Mouse (Mus musculus): ENCODE measurements around the gene Cebpb.

- TF ChIP-seq CTCF (IDR thresholded peaks at IDR 0.05; ENCODE audit: extremely low read depth, insufficient read depth, insufficient read length, insufficient replicate concordance): no peak
- no peak; the same call in 1 of the 2 replicates for TF ChIP-seq POLR2A (IDR thresholded peaks at IDR 0.05; ENCODE audit: low read depth, low read length)
These were observed 9.2 kb downstream of the Cebpb start for GRCm38 (mm10) chr2:167697902-167698301.
